Mouse (Mus musculus) CH12.LX (cell line): ENCODE measurements around the gene Rhox2h. TPM values are rescaled to one million over a fixed set of nuclear protein-coding genes. Genes with fewer than 3 reads are reported as not detected.
A peak's percentile ranks its signal among the peaks of the same experiment; 100 is the strongest.
"Not testable (repeated sequence)": the region's sequence is repeated elsewhere in the genome, so short reads cannot be mapped to it uniquely, and the experiment has no call there.

Source experiments
- DNase-seq: peaks from one replicate; pipeline ENCODE4 v3.0.0-alpha.2; 2013; ENCODE audit errors: extremely low read depth
- H3K27ac ChIP-seq: 2 replicates; pipeline ENCODE4 v1.5.1; 2012; ENCODE audit warnings: low read depth, mild to moderate bottlenecking, control low read depth, moderate library complexity; ENCODE audit not compliant: insufficient read depth
- H3K27me3 ChIP-seq: replicated peaks from 2 replicates; pipeline ENCODE3; 2012; ENCODE audit warnings: inconsistent platforms
- H3K36me3 ChIP-seq, 2 experiments: replicated peaks in 1 of 2; 2 replicates each; pipeline versions ENCODE3 to v1.6.1; 2012; ENCODE audit warnings: inconsistent platforms in 1 of 2, low read length in 1 of 2, mild to moderate bottlenecking in 1 of 2, mixed read lengths in 1 of 2, moderate library complexity in 1 of 2; ENCODE audit not compliant: control insufficient read depth in 1 of 2, insufficient read depth in 1 of 2
- H3K4me1 ChIP-seq, 2 experiments: 2 replicates each; pipeline ENCODE4 v1.6.1; 2012; ENCODE audit warnings: inconsistent platforms in 1 of 2, moderate library complexity in 1 of 2; ENCODE audit not compliant: insufficient read depth in 2 of 2, control insufficient read depth in 1 of 2
- H3K4me2 ChIP-seq: 2 replicates; pipeline ENCODE4 v1.6.1; 2012; ENCODE audit warnings: low read depth, mild to moderate bottlenecking, control low read depth; ENCODE audit not compliant: poor library complexity, insufficient read depth, severe bottlenecking
- H3K4me3 ChIP-seq, 3 experiments: fragments of 150-350 bp in 1 of 3; sonication (generic) in 1 of 3; replicated peaks in 1 of 3; 2 replicates each; pipeline versions ENCODE3 to v1.5.1; 2011 to 2012; ENCODE audit warnings: low read depth in 2 of 3, low read length in 2 of 3, mild to moderate bottlenecking in 2 of 3, moderate library complexity in 2 of 3, control low read depth in 1 of 3, improper control_type of control experiment in 1 of 3, inconsistent platforms in 1 of 3, mixed read lengths in 1 of 3; ENCODE audit not compliant: poor library complexity in 1 of 3
- H3K79me2 ChIP-seq: replicated peaks from 2 replicates; pipeline ENCODE4 v1.6.1; 2012; ENCODE audit warnings: mild to moderate bottlenecking, moderate library complexity; ENCODE audit not compliant: control insufficient read depth, poor library complexity, insufficient read depth, severe bottlenecking; ENCODE audit errors: extremely low read depth
- H3K9ac ChIP-seq: 2 replicates; pipeline ENCODE4 v1.6.1; 2012; ENCODE audit warnings: low read depth, mild to moderate bottlenecking, control low read depth, moderate library complexity; ENCODE audit not compliant: insufficient read depth
- H3K9me3 ChIP-seq: replicated peaks from 2 replicates; pipeline ENCODE3; 2012; ENCODE audit warnings: low read length, inconsistent platforms, mixed read lengths
- CTCF ChIP-seq, 2 experiments: IDR thresholded peaks in 1 of 2; conservative IDR thresholded peaks in 1 of 2; 2 replicates each; pipeline ENCODE4 v1.5.1; 2011 to 2012; ENCODE audit warnings: low read depth in 2 of 2, low read length in 2 of 2, improper control_type of control experiment in 1 of 2, inconsistent platforms in 1 of 2, mild to moderate bottlenecking in 1 of 2, moderate library complexity in 1 of 2
- ELF1 ChIP-seq: IDR thresholded peaks from 2 replicates; pipeline ENCODE4 v1.6.1; 2014; ENCODE audit warnings: low read depth, mild to moderate bottlenecking, inconsistent platforms, low read length, improper control_type of control experiment
- EP300 ChIP-seq: IDR thresholded peaks from 2 replicates; pipeline ENCODE4 v1.6.1; 2011; ENCODE audit warnings: low read length, improper control_type of control experiment
- ETS1 ChIP-seq: conservative IDR thresholded peaks from 2 replicates; pipeline ENCODE4 v1.6.1; 2012; ENCODE audit warnings: low read depth, mild to moderate bottlenecking, inconsistent platforms, low read length, improper control_type of control experiment, moderate library complexity
- HCFC1 ChIP-seq: IDR thresholded peaks from 2 replicates; pipeline ENCODE4 v1.6.1; 2012; ENCODE audit warnings: low read depth, mild to moderate bottlenecking, inconsistent platforms, low read length, improper control_type of control experiment
- IRF4 ChIP-seq: IDR thresholded peaks from 2 replicates; pipeline ENCODE4 v1.6.1; 2014; ENCODE audit warnings: low read depth, mild to moderate bottlenecking, inconsistent platforms, low read length, improper control_type of control experiment
- JUN ChIP-seq: IDR thresholded peaks from 2 replicates; pipeline ENCODE4 v1.6.1; 2011; ENCODE audit warnings: low read depth, mild to moderate bottlenecking, low read length, improper control_type of control experiment, moderate library complexity; ENCODE audit not compliant: insufficient read depth
- JUND ChIP-seq: conservative IDR thresholded peaks from 2 replicates; pipeline ENCODE4 v1.6.1; 2011; ENCODE audit warnings: low read depth, low read length, improper control_type of control experiment
- KAT2A ChIP-seq: IDR thresholded peaks from 2 replicates; pipeline ENCODE4 v1.6.1; 2012; ENCODE audit warnings: low read length, improper control_type of control experiment, inconsistent platforms; ENCODE audit not compliant: insufficient replicate concordance
- MAFK ChIP-seq: IDR thresholded peaks from 2 replicates; pipeline ENCODE4 v1.6.1; 2011; ENCODE audit warnings: low read length, improper control_type of control experiment; ENCODE audit not compliant: insufficient replicate concordance
- MYC ChIP-seq: IDR thresholded peaks from 2 replicates; pipeline ENCODE4 v1.6.1; 2011; ENCODE audit warnings: low read depth, mild to moderate bottlenecking, improper control_type of control experiment, low read length
- NRF1 ChIP-seq: IDR thresholded peaks from 2 replicates; pipeline ENCODE4 v1.6.1; 2014; ENCODE audit warnings: low read depth, mild to moderate bottlenecking, inconsistent platforms, low read length, improper control_type of control experiment, moderate library complexity
- USF1 ChIP-seq: IDR thresholded peaks from 2 replicates; pipeline ENCODE4 v1.6.1; 2014; ENCODE audit warnings: low read depth, mild to moderate bottlenecking, inconsistent platforms, low read length, improper control_type of control experiment
- ZKSCAN1 ChIP-seq: IDR thresholded peaks from 2 replicates; pipeline ENCODE4 v1.6.1; 2012; ENCODE audit warnings: low read depth, inconsistent platforms, low read length, improper control_type of control experiment, borderline replicate concordance
- dilution Hi-C: fragments of 300-500 bp; cut with MboI; formaldehyde crosslinking; loops from 2 replicates; pipeline ENCODE4 v1.14.3; 2020; ENCODE audit warnings: low sequenced_read_pairs; ENCODE audit not compliant: extremely low pct_unique_long_range_greater_than_20kb, extremely low pct_ligation_motif_present
- in situ Hi-C: fragments of 300-500 bp; cut with MboI; formaldehyde crosslinking; loops from 3 replicates; pipeline ENCODE4 v1.14.3; 2019; ENCODE audit warnings: low sequenced_read_pairs, low pct_ligation_motif_present, low pct_unique_long_range_greater_than_20kb, mixed read lengths
- polyA plus RNA-seq: library from polyadenylated mRNA; unstranded; fragments of >175 nt; gene quantifications from 2 replicates; pipeline ENCODE4 v1.2.1, GENCODE M21; 2012; ENCODE audit warnings: low read depth; ENCODE audit not compliant: insufficient read length
- total RNA-seq, 2 experiments: library from RNA; depleted of rRNA; stranded (reverse); fragments of 300-350 nt in 1 of 2; fragments of >200 nt in 1 of 2; gene quantifications; 2 replicates each; pipeline ENCODE4 v1.2.3; 2012 to 2014

Gene Rhox2h
- total RNA-seq (2012; rRNA removed) (1.4 and 2.1 TPM in 2 replicates), total RNA-seq (2014; rRNA removed) (0.90 and 0.95 TPM in 2 replicates), polyA plus RNA-seq (0.87 and 1.5 TPM in 2 replicates)

DNA sequence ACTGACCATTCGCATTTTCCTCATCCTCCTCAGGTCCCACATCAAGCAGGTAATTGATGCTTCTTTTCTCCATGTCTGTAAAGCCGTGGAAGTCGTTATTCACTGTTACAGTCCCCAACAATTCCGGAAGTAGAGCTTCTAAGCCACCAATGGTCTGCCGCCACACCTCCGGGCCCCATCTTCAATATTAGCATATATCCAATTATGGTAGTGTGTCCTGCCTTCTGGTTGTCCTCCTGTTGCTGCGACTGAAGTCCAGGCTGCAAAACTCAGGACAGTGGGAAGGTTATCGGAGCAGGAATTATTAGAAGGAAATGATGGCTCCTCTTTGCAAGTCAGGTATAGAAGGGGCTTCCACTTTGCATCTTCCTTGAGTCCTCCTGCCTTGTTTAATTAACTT is at the start of gene Rhox2h:
Gene Rhox2h (minus strand): TSS at position 101 of the 400 bp plus-strand sequence.
- H3K27me3 ChIP-seq, H3K4me3 ChIP-seq, dilution Hi-C loops, DNase-seq, H3K36me3 ChIP-seq, H3K9ac ChIP-seq, H3K9me3 ChIP-seq, H3K4me2 ChIP-seq, H3K79me2 ChIP-seq, H3K27ac ChIP-seq, in situ Hi-C loops, H3K4me1 ChIP-seq: not testable (repeated sequence)

DNA sequence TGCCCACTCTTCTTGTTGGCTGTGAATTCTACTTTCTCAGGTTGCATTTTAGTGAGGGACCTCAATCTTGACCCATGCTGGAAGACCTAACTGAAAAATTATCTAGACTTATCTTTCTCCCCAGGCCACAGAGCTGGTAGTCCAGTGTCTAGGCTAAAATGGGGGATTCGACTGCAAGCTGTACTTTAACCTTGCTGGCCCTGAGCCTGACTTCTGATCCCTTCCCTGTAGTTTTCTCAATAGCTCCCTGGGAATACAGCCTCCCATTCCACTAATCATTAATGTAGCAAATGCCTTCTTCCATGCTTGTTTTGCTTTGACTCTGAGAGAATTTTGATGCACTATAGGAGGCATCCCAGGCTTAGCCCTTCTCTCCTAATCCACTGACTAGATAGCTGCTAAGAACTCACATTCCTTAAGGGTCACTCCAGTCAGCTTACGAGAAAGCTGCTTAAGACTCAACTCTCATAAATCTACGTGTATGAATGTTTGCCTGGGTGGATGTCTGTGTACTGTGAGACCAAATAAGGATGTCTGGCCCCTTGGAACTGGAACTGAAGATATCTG is 28.8 kb upstream of the Rhox2h start:
- Histone ChIP-seq H3K36me3 (no peaks in the 10 kb centered on the region), H3K4me3 (no peak overlapping the region), H3K79me2 (no peaks in the 10 kb centered on the region), H3K27ac (no peak overlapping the region), H3K4me2 (no peak overlapping the region), H3K9ac (no peak overlapping the region), H3K4me1 (no peaks in the 10 kb centered on the region), H3K27me3 (no peaks in the 10 kb centered on the region), H3K9me3 (no peaks in the 10 kb centered on the region)
- in situ Hi-C loops (no loop called here), dilution Hi-C loops (no loop called here)
- no peak for DNase-seq
- no peak for TF ChIP-seq ZKSCAN1
- TF ChIP-seq JUND = no peak
- no peak for TF ChIP-seq CTCF (conservative IDR thresholded peaks at IDR 0.05 in 1 of 2, IDR thresholded peaks at IDR 0.05 in 1 of 2; ENCODE audit: low read depth in 2 of 2, low read length in 2 of 2)
- TF ChIP-seq ELF1 = no peak
- no peak for TF ChIP-seq KAT2A
- no peak for TF ChIP-seq HCFC1
- no peak for TF ChIP-seq ETS1
- no peak for TF ChIP-seq MAFK
- TF ChIP-seq EP300 = no peak
- no peak for TF ChIP-seq MYC
- TF ChIP-seq USF1 = no peak
- TF ChIP-seq NRF1 = no peak

DNA sequence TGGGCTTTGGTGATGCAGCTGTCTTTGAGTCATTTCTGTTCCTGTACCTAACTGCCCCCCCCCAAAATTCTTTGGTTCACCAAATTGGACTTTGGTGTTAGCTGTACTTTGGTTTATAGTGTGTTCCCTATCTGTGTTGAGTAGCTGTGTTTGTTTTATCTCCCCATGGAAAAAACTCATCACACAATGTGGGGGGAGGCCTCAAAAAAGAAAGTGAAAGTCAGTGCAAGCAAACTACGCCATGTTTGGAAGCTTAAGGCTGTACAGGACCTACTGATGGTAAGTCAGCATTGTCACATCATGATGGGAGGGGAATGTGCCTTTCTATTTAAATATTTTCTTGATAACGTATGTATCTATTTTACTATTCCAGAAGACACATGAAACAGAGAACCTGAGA is 19.2 kb upstream of the Rhox2h start:
- DNase-seq = peak; percentile 16
- no peaks in the 10 kb centered on the region for H3K36me3 ChIP-seq
- no peak overlapping the region for H3K27ac ChIP-seq
- H3K79me2 ChIP-seq = no peaks in the 10 kb centered on the region
- H3K9ac ChIP-seq = peak overlapping the region; percentile 19; the same call in 1 of the 2 replicates
- H3K9me3 ChIP-seq = no peaks in the 10 kb centered on the region
- H3K4me3 ChIP-seq = no peak overlapping the region
- in situ Hi-C loops (no loop called here), dilution Hi-C loops (no loop called here)
- TF ChIP-seq ETS1 (peak; percentile 60; the same call in 1 of the 2 replicates), KAT2A (no peak), JUN (peak; percentile 59; the same call in 1 of the 2 replicates), IRF4 (peak; percentile 67; the same call in 1 of the 2 replicates)
- H3K4me1 ChIP-seq = peaks cover 4 to 6% of the 10 kb centered on the region in 2 experiments; a peak in 1 of 4 replicates
- H3K4me2 ChIP-seq = peak overlapping the region; percentile 56
- no peaks in the 10 kb centered on the region for H3K27me3 ChIP-seq
